Comparison of ENCODE assay signal across 30 mouse cellular contexts in the genomic region with DNA sequence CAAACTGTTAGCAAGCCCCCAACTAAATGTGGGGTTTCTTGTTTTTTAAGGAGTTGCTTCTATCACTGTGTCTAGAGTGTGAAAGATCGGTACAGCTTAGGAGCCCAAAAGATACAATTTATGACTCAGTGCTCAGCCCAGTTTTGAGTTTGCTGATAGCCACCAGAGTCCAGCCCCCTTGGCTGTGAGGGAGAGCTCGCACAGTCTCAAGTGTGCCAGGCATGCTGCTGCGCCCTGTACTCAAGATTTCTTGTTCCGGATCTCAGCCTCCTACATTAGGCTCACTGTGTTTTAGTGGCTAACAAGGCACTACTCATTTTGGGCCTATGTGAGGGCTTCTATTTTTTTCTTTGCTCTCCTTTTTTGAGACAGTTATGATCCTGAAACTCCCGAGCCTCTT. TPM values are rescaled to one million over a fixed set of nuclear protein-coding genes. Genes with fewer than 3 reads are reported as not detected.
A peak's percentile ranks its signal among the peaks of the same experiment; 100 is the strongest.
DNase-seq lines count a peak whose midpoint lies in the region; ATAC-seq and TF ChIP-seq lines count a peak whose summit lies in the region.
"Had no signal": no experiment of that assay in that cellular context is flagged by ENCODE, and none has a peak within 500 bp of the region (broad histone marks: within the 10 kb centered on the region; RNA-seq: fewer than 3 reads in every experiment).

No protein-coding gene starts in this region.

- DNase-seq in lung, embryonic 14.5 days: peak; percentile 28
- DNase-seq in lung, postnatal 14 days: no peak
- no peak for DNase-seq in testis, postnatal 14 days (ENCODE audit: low spot score)
- peak; percentile 81 for DNase-seq in lung, postnatal 0 days (ENCODE audit: low spot score)
- DNase-seq in lung, postnatal 36 days: peak; percentile 61
- DNase-seq in left cerebral cortex, adult 11 months (ENCODE audit: low spot score): no peak
- DNase-seq: adrenal gland, adult 2 months; adrenal gland, postnatal 10 days; adrenal gland, postnatal 25 days; cerebellum, adult 11 months; cerebellum, adult 18-20 months; cerebellum, adult 8-10 months; cerebellum, adult 9-11 months; cerebellum, postnatal 14 days; cerebellum, postnatal 36 days; embryo, embryonic 11 days had no signal

- TF ChIP-seq EP300 in lung, postnatal 0 days (IDR thresholded peaks at IDR 0.05): peak; percentile 51; the same call in 1 of the 2 replicates

- no peaks in the 10 kb centered on the region for H3K9me3 ChIP-seq in lung, embryonic 14.5 days (ENCODE audit: low read depth, low read length)
- no peaks in the 10 kb centered on the region for H3K9me3 ChIP-seq in lung, postnatal 0 days (ENCODE audit: low read length)
- H3K9me3 ChIP-seq: embryonic facial prominence, embryonic 15.5 days had no signal

- H3K27ac ChIP-seq in lung, embryonic 14.5 days (ENCODE audit: low read depth): no peak overlapping the region
- peak overlapping the region; percentile 11; the same call in 1 of the 2 replicates for H3K27ac ChIP-seq in testis, adult 2 months (ENCODE audit: control insufficient read depth, insufficient read depth, low read depth, low read length)
- H3K27ac ChIP-seq in lung, postnatal 0 days (ENCODE audit: low read length): peak overlapping the region; percentile 21; the same call in 1 of the 2 replicates
- H3K27ac ChIP-seq: embryonic facial prominence, embryonic 13.5 days; embryonic facial prominence, embryonic 15.5 days; forebrain, embryonic 10.5 days; forebrain, embryonic 12.5 days had no signal

- WGBS in lung, embryonic 14.5 days: 72% methylated on average over 5 of the region's 5 CpGs
- 62% methylated on average over 5 of the region's 5 CpGs for WGBS in lung, postnatal 0 days

- no peaks in the 10 kb centered on the region for H3K36me3 ChIP-seq in lung, embryonic 14.5 days (ENCODE audit: insufficient read depth)
- no peaks in the 10 kb centered on the region for H3K36me3 ChIP-seq in testis, adult 2 months (ENCODE audit: control insufficient read depth, insufficient read depth, low read length)
- no peaks in the 10 kb centered on the region for H3K36me3 ChIP-seq in lung, postnatal 0 days (ENCODE audit: insufficient read depth, low read length)
- H3K36me3 ChIP-seq: embryonic facial prominence, embryonic 13.5 days; embryonic facial prominence, embryonic 15.5 days; forebrain, embryonic 10.5 days; forebrain, embryonic 12.5 days had no signal

- H3K4me2 ChIP-seq in lung, embryonic 14.5 days: no peak overlapping the region
- H3K4me2 ChIP-seq in lung, postnatal 0 days (replicated peaks; ENCODE audit: low read depth, low read length): no peak overlapping the region
- H3K4me2 ChIP-seq: embryonic facial prominence, embryonic 13.5 days; embryonic facial prominence, embryonic 15.5 days; forebrain, embryonic 12.5 days had no signal

- H3K9ac ChIP-seq in lung, embryonic 14.5 days: no peak overlapping the region
- no peak overlapping the region for H3K9ac ChIP-seq in lung, postnatal 0 days (replicated peaks; ENCODE audit: low read depth)
- H3K9ac ChIP-seq: embryonic facial prominence, embryonic 13.5 days; embryonic facial prominence, embryonic 15.5 days; forebrain, embryonic 12.5 days had no signal

- no peak for ATAC-seq in lung, embryonic 14.5 days (ENCODE audit: insufficient read depth)
- ATAC-seq in lung, postnatal 0 days: peak; percentile 86
- ATAC-seq in granulocyte monocyte progenitor cell, adult 5-6 weeks (replicated peaks; ENCODE audit: poor library complexity, severe bottlenecking): no peak
- ATAC-seq: forebrain, embryonic 14.5 days had no signal

- no peak for TF ChIP-seq CTCF in lung, embryonic 14.5 days (IDR thresholded peaks at IDR 0.05; ENCODE audit: low read depth)
- TF ChIP-seq CTCF in testis, adult 2 months (IDR thresholded peaks at IDR 0.05; ENCODE audit: control insufficient read depth, insufficient read depth, insufficient replicate concordance, low read depth, low read length): no peak
- TF ChIP-seq CTCF in lung, postnatal 0 days (IDR thresholded peaks at IDR 0.05): no peak

- H3K4me3 ChIP-seq in lung, embryonic 14.5 days (ENCODE audit: low read depth, low read length): no peak overlapping the region
- H3K4me3 ChIP-seq in testis, adult 2 months (ENCODE audit: control insufficient read depth, low read depth, low read length): no peak overlapping the region
- no peak overlapping the region for H3K4me3 ChIP-seq in lung, postnatal 0 days (ENCODE audit: low read depth, low read length)
- H3K4me3 ChIP-seq: embryonic facial prominence, embryonic 13.5 days; embryonic facial prominence, embryonic 15.5 days; erythroblast, embryonic 14.5 days; forebrain, embryonic 10.5 days; forebrain, embryonic 12.5 days had no signal

- H3K4me1 ChIP-seq in lung, embryonic 14.5 days (ENCODE audit: insufficient read depth): peaks cover 3% of the 10 kb centered on the region; the same call in 1 of the 2 replicates
- H3K4me1 ChIP-seq in testis, adult 2 months (ENCODE audit: control insufficient read depth, insufficient read depth, low read length): no peaks in the 10 kb centered on the region; the same call in 1 of the 2 replicates
- peaks cover 8% of the 10 kb centered on the region; the same call in 1 of the 2 replicates for H3K4me1 ChIP-seq in lung, postnatal 0 days (ENCODE audit: insufficient read depth, low read depth, low read length)
- H3K4me1 ChIP-seq: embryonic facial prominence, embryonic 13.5 days; embryonic facial prominence, embryonic 15.5 days; forebrain, embryonic 10.5 days; forebrain, embryonic 12.5 days had no signal

- no peak for TF ChIP-seq POLR2A in testis, adult 2 months (IDR thresholded peaks at IDR 0.05; ENCODE audit: control insufficient read depth, low read depth, low read length)

- H3K27me3 ChIP-seq in lung, embryonic 14.5 days (ENCODE audit: insufficient read depth, low read length): no peaks in the 10 kb centered on the region
- H3K27me3 ChIP-seq in testis, adult 2 months (ENCODE audit: control insufficient read depth, insufficient read depth, low read length): no peaks in the 10 kb centered on the region
- H3K27me3 ChIP-seq in lung, postnatal 0 days (replicated peaks; ENCODE audit: insufficient read depth, low read length): no peaks in the 10 kb centered on the region
- H3K27me3 ChIP-seq: embryonic facial prominence, embryonic 13.5 days; embryonic facial prominence, embryonic 15.5 days; forebrain, embryonic 12.5 days had no signal

RNA-seq across cellular contexts. Expression of gene 1700029H14Rik, which starts 22.1 kb away (rescaled TPM):
- not detected in 2 replicates for polyA plus RNA-seq in lung, embryonic 14.5 days (2014; fragmentation: Nextera tagmentation; extraction: Ambion mirVana)
- 536 and 642 TPM in 2 replicates for polyA plus RNA-seq in testis, adult 2 months (2012; rRNA removed)
- not detected in 2 replicates for polyA plus RNA-seq in lung, postnatal 0 days (2015; fragmentation: Nextera tagmentation; extraction: Ambion mirVana)
- not detected in 2 replicates for total RNA-seq in granulocyte monocyte progenitor cell, adult 5-6 weeks (2014; fragmentation: Nextera tagmentation)
- total RNA-seq in granulocyte monocyte progenitor cell, adult 5-6 weeks (2017): not detected in 2 replicates
- total RNA-seq: adrenal gland, adult 2 months; adrenal gland, postnatal 10 days; adrenal gland, postnatal 25 days; common myeloid progenitor, adult 5-6 weeks; ES-E14; MEL had no signal
- polyA plus RNA-seq: adrenal gland, adult 2 months; brain, embryonic 14.5 days; C2C12; embryonic facial prominence, embryonic 11.5 days; embryonic facial prominence, embryonic 13.5 days; embryonic facial prominence, embryonic 15.5 days; erythroblast, embryonic 14.5 days; forebrain, embryonic 10.5 days; forebrain, embryonic 12.5 days; forebrain, embryonic 14.5 days had no signal

RNA-seq across cellular contexts. Expression of gene Gas6, which starts 45.8 kb away (rescaled TPM):
- polyA plus RNA-seq in lung, embryonic 14.5 days (2014; fragmentation: Nextera tagmentation; extraction: Ambion mirVana): 43.5 and 47.1 TPM in 2 replicates
- polyA plus RNA-seq in testis, adult 2 months (2012; rRNA removed): 54.9 and 57.8 TPM in 2 replicates
- 177 and 201 TPM in 2 replicates for polyA plus RNA-seq in lung, postnatal 0 days (2015; fragmentation: Nextera tagmentation; extraction: Ambion mirVana)
- not detected in 2 replicates for total RNA-seq in granulocyte monocyte progenitor cell, adult 5-6 weeks (2014; fragmentation: Nextera tagmentation)
- 0.10 TPM in 1 of 2 replicates, not detected in the other for total RNA-seq in granulocyte monocyte progenitor cell, adult 5-6 weeks (2017)
- total RNA-seq: MEL had no signal

Comparison
In these comparisons a context has a peak if more than half of its experiments do, and no peak if none do; other contexts are left out.
1. DNase-seq: peak in lung, embryonic 14.5 days (single experiment), lung, postnatal 0 days (single experiment) and lung, postnatal 36 days (single experiment); none in lung, postnatal 14 days (single experiment), testis, postnatal 14 days (single experiment) and left cerebral cortex, adult 11 months (single experiment).
2. RNA of gene 1700029H14Rik, which starts 22.1 kb away (polyA plus RNA-seq): 536 to 642 TPM in testis, adult 2 months; not detected in lung, embryonic 14.5 days and not detected in lung, postnatal 0 days; every median in the first group is over 100 times any median in the second.